Mouse (Mus musculus) E14TG2a.4 (cell line): ENCODE results near the gene Matn4.

Source experiments
- CTCF ChIP-seq: conservative IDR thresholded peaks from 2 replicates; pipeline ENCODE4 v1.5.1; 2014; ENCODE audit warnings: low read length
- POU5F1 ChIP-seq: IDR thresholded peaks from 2 replicates; pipeline ENCODE4 v1.6.1; 2014; ENCODE audit warnings: low read length, borderline replicate concordance

- TF ChIP-seq CTCF (no peak), POU5F1 (no peak)
These were observed 14.5 kb upstream of the Matn4 start for GRCm38 (mm10) chr2:164419489-164419888.
